Mouse (Mus musculus) hindbrain, embryonic 10.5 days (tissue): ENCODE data around the gene Fam208b. TPM values are rescaled to one million over a fixed set of nuclear protein-coding genes. Genes with fewer than 3 reads are reported as not detected.
"Not testable (repeated sequence)": the region's sequence is repeated elsewhere in the genome, so short reads cannot be mapped to it uniquely, and the experiment has no call there.

ENCODE experiments used
- DNase-seq: peaks from one replicate; pipeline ENCODE4 v3.0.0-alpha.2; 2017; ENCODE audit warnings: low spot score
- H3K27ac ChIP-seq: fragments of 300-500 bp; sonication (generic); 2 replicates; pipeline ENCODE4 v1.5.1; 2016; ENCODE audit warnings: mild to moderate bottlenecking, moderate library complexity
- H3K27me3 ChIP-seq: fragments of 300-500 bp; sonication (generic); 2 replicates; pipeline ENCODE4 v1.6.1; 2016; ENCODE audit warnings: mild to moderate bottlenecking; ENCODE audit not compliant: poor library complexity, insufficient read depth, severe bottlenecking
- H3K36me3 ChIP-seq: fragments of 300-500 bp; sonication (generic); 2 replicates; pipeline ENCODE4 v1.6.1; 2016; ENCODE audit warnings: mild to moderate bottlenecking, moderate library complexity
- H3K4me1 ChIP-seq: fragments of 300-500 bp; sonication (generic); replicated peaks from 2 replicates; pipeline ENCODE4 v1.6.1; 2016; ENCODE audit warnings: mild to moderate bottlenecking
- H3K4me3 ChIP-seq: fragments of 300-500 bp; sonication (generic); 2 replicates; pipeline ENCODE4 v1.5.1; 2016; ENCODE audit warnings: mild to moderate bottlenecking, moderate library complexity
- H3K9me3 ChIP-seq: fragments of 300-500 bp; sonication (generic); 2 replicates; pipeline ENCODE4 v1.6.1; 2016; ENCODE audit warnings: mild to moderate bottlenecking, moderate library complexity
- WGBS: fragments of 180-500 bp; shearing (Covaris S2); methylation state at CpG from one replicate; pipeline ENCODE4 v1.1.7; 2016; 5-methylcytosine and 5-hydroxymethylcytosine counted together
- polyA plus RNA-seq: library from polyadenylated mRNA; unstranded; fragments of >200 nt; fragmentation: Nextera tagmentation; extraction: Ambion mirVana; gene quantifications from 2 replicates; pipeline ENCODE4 v1.2.1, GENCODE M21; 2016

Gene Fam208b
- polyA plus RNA-seq, 1 experiment from 2014 or later = 14.2 TPM

- no peak overlapping the region for H3K27ac ChIP-seq
- no peaks in the 10 kb centered on the region; the same call in 1 of the 2 replicates for H3K4me1 ChIP-seq
- no peaks in the 10 kb centered on the region for H3K36me3 ChIP-seq
- no peaks in the 10 kb centered on the region for H3K9me3 ChIP-seq
- WGBS = 80% methylated on average over 8 of the region's 8 CpGs
- DNase-seq = no peak
- no peak overlapping the region for H3K4me3 ChIP-seq
- no peaks in the 10 kb centered on the region for H3K27me3 ChIP-seq
Measured at GRCm38 (mm10) chr13:3526328-3526727, 84.6 kb downstream of the Fam208b start.

- Histone ChIP-seq H3K27me3 (no peaks in the 10 kb centered on the region), H3K27ac (no peak overlapping the region), H3K4me1 (no peaks in the 10 kb centered on the region; the same call in 1 of the 2 replicates), H3K36me3 (no peaks in the 10 kb centered on the region), H3K4me3 (no peak overlapping the region), H3K9me3 (no peaks in the 10 kb centered on the region)
- DNase-seq = no peak
- WGBS = 81% methylated on average over 4 of the region's 4 CpGs
Measured at GRCm38 (mm10) chr13:3525611-3526051, 85.3 kb downstream of the Fam208b start.

- WGBS = 90% methylated on average over 1 of the region's 1 CpGs
Measured at GRCm38 (mm10) chr13:3523946-3524345, 87.0 kb downstream of the Fam208b start.

GRCm38 (mm10) chr13:3523459-3523858 lies 87.4 kb downstream of the Fam208b start:
- Histone ChIP-seq H3K36me3 (no peaks in the 10 kb centered on the region), H3K9me3 (no peaks in the 10 kb centered on the region), H3K27ac (no peak overlapping the region), H3K4me1 (no peaks in the 10 kb centered on the region), H3K27me3 (no peaks in the 10 kb centered on the region), H3K4me3 (no peak overlapping the region)
- no peak for DNase-seq
- 72% methylated on average over 6 of the region's 6 CpGs for WGBS

More at GRCm38 (mm10) chr13:3523946-3524345, 87.0 kb downstream of the Fam208b start:
- H3K4me3 ChIP-seq = no peak overlapping the region
- H3K27me3 ChIP-seq = no peaks in the 10 kb centered on the region
- no peaks in the 10 kb centered on the region for H3K36me3 ChIP-seq
- H3K9me3 ChIP-seq = no peaks in the 10 kb centered on the region
- H3K27ac ChIP-seq = no peak overlapping the region
- no peak for DNase-seq
- H3K4me1 ChIP-seq = no peaks in the 10 kb centered on the region

GRCm38 (mm10) chr13:3519994-3520393 lies 90.9 kb downstream of the Fam208b start:
- H3K4me3 ChIP-seq, H3K36me3 ChIP-seq, H3K27ac ChIP-seq, H3K9me3 ChIP-seq, DNase-seq, H3K27me3 ChIP-seq, H3K4me1 ChIP-seq: not testable (repeated sequence)
- WGBS = 50% methylated on average over 1 of the region's 1 CpGs

- DNase-seq, H3K4me1 ChIP-seq, H3K27ac ChIP-seq, H3K9me3 ChIP-seq, H3K36me3 ChIP-seq, H3K27me3 ChIP-seq, H3K4me3 ChIP-seq: not testable (repeated sequence)
- WGBS = 74% methylated on average over 4 of the region's 4 CpGs
Measured at GRCm38 (mm10) chr13:3519357-3519756, 91.6 kb downstream of the Fam208b start.

Other genes starting within 250 kb of the Fam208b start
- 423 and 447 TPM in 2 replicates for gene Gdi2, start 73.0 kb downstream of the Fam208b start, polyA plus RNA-seq
- 14.3 and 16.2 TPM in 2 replicates for gene Asb13, start 22.9 kb upstream of the Fam208b start, polyA plus RNA-seq
- gene Calml3, start 193.2 kb upstream of the Fam208b start, polyA plus RNA-seq = 0.14 TPM in 1 of 2 replicates, not detected in the other
- gene Calm4, start 226.6 kb upstream of the Fam208b start, polyA plus RNA-seq = not detected in 2 replicates
- gene Calm5, start 243.1 kb upstream of the Fam208b start, polyA plus RNA-seq = not detected in 2 replicates